Mouse (Mus musculus) telencephalon, adult 2 months (tissue): ENCODE measurements around the gene Ifnar2.

Experiments used
- DNase-seq: peaks from one replicate; pipeline ENCODE4 v3.0.0-alpha.2; 2011; ENCODE audit warnings: low read depth, low spot score

Ifnar2 gene

DNA sequence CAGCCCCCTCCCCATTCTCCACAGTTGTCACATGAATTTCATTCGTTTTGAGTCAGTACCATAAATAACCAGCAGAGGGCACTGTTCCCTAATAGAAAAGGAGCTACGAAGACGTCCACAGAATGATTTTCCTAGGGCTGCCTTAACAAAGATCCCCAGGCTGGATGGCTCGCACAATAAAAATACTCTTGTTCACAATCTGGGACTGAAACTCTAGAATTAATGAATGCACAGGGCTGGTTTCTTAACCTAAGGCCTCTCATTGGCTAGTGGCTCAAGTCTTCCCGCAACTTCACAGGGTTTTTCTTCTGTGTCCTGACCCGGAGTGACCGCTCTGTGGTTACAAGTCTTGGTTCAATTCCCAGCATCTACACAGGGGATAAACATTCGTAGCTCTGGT lies 14.0 kb upstream of the Ifnar2 start:
- DNase-seq = no peak

DNA sequence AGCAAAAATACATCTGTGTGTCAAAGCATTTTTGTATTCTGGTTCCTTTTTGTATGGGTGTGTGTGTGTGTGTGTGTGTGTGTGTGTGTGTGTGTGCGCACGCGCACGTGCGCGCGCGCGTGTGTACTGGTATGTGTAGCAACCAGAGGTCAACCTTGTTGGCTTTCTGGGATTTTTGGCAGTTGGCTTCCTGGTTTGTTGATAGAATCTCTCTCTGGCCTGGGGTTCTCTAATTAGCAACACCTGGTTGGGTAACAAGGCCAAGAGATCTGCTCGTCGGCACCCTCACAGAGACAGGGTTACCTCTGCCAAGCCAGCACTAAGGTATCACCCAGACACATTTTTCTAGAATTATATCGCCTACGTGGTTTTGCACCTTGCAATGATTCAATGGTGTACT lies 13.1 kb upstream of the Ifnar2 start:
- DNase-seq = no peak

DNA sequence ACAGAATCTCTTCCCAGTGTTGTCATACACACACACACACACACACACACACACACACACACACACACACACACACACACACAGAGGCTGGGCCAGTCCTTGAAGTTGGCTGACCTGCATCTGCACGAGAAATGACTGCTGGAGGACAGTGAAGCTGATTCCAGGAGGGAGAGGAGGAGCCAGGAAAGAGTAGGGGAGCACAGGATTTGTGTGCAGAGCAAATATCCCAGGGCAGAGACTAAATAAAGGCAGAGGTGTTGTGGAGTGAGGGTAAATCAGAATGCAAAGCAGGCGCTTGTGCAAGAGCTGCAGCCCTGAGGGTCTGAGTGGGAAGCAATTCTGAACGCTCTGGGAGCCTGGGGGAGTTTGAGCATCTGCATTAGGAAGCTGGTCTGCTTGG lies 12.4 kb upstream of the Ifnar2 start:
- DNase-seq = no peak

DNA sequence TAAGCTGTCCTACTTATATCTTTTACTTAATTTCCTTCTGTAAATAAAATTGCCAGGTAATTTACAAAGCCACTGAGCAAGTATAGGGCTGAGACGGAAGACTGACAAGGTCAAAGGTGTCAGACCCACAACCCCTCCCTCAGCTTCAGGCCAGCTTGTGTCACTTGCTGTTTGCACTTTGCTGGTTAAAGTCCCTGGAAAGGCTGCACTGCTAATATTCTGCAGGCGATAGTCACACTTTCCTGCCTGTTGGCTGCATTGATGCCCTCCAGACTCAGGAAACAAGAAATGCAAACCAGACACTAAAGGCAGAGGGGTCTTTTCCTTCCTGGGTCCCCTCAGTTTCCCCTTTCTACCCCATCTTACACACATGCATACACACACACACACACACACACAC lies 10.6 kb upstream of the Ifnar2 start:
- DNase-seq = no peak

DNA sequence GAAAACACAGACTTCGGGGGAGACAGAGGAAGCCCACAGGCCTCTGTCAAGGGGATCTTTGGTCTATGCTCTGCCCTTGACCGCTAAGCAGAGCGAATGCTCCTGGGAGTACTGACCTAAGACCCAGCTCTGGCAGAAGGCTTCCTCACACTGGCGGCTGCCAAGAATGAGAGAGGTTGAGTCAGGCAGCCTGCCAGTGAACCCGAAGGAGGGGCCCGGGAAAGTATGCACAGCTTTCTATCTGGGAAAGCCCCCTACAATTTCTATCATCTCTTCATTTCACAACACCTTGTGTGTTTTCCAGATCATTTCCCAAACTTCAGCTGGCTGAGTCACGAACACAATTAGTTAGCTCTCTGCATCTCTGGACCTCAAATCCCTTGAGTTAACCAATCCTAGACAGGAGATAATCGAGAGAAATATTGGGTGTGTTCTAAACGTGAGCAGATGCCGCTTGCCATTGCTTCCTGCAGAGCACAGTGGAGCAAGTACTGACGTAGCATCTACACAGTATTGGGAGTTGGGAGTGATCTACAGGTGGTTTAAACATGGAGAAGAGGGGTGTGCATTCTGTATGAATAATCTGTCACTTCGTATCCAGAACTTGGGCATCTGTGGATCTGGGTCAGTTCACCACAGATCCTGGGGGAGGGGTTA lies 9.8 kb upstream of the Ifnar2 start:
- DNase-seq = no peak

DNA sequence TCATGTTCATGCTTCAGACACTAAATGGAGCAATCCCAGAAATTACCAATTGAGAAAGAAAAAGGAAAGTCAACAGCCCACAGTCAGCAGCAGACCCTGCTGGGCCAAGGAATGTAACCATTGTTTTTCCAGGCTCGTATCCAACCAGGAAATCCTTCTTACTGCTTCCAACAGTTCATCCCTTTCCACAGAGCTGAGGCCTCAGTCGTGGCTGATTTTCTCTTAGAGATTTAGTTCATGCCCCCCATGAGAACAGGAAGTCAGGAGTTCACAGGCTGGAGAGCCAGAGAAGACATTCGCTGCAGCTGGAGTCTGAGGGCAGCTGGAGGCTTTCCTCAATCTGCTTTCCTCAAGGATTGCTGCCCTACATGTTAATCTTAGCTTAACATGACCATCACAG lies 9.1 kb upstream of the Ifnar2 start:
- no peak for DNase-seq

DNA sequence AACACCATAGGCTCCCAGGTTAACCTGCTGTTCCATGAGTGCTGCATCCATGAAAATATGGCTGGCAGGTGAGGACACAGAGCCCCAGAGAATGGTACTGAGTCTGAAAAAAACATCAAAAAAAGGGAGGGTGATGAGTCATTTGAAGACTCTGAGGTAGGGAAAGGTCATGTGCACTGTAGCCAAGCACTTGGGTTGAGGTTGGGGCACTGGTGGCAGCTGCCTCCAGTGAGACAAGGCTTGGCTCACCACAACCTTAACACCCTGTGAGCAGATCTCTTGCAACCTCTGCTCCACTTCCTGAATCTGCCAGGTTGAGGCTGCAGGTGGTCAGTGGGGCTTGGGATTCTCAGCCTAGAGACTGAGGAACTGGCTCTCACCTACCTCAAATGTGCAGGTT lies 6.0 kb upstream of the Ifnar2 start:
- DNase-seq = no peak

DNA sequence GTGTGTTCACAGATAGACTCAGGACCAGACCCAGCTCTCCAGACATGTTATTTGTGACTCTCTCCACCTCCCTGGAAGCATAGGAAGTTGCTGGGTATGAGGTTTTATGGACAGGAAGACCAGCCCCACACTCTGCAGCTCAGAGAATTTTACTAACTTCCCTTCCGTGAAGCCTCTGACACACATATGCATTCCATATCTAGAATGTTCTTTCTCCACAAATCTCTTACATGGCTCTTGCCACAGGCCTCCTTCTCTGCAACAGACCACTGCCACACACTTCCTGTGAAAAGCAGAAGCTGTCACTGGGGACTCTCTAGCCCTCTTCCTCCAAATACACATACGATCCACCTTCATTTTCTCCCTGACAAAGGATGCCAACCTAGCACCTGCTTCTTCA lies 5.5 kb upstream of the Ifnar2 start:
- DNase-seq = no peak

DNA sequence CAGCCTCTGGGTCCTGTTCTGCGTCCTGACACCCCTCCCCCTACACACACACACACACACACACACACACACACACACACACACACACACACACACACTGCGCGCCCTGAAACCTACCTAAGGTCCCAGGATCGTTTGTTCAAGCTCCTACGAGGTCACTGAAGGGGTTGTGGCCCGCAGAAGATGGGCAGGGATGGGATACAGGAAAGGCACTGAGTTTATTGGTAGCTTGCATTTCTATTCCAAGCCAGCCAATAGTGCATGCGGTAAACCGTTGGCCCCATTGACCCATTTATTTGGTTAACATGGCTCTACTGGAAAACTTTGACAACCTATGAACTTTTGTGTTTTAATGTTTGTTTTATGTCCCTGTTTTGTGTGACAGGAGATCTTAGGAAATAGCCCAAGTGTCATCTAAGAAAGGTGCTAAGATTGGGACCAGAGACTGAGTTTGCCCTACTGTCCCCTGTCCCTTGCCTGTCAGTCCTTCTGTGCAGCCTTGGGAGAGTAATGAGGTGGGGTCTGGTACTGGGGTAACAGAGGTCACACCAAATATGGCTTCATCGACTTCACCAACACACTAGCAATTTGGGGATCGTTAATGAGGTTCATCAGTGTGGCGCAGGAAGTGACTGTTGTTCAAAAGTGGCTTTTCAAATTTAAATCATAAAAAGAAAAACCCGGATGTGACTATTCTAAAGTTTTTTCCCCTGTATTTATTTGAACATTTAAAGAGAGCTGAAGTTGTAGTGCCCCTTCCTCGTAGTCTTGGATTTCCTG lies 1.1 kb downstream of the Ifnar2 start:
- DNase-seq = no peak

DNA sequence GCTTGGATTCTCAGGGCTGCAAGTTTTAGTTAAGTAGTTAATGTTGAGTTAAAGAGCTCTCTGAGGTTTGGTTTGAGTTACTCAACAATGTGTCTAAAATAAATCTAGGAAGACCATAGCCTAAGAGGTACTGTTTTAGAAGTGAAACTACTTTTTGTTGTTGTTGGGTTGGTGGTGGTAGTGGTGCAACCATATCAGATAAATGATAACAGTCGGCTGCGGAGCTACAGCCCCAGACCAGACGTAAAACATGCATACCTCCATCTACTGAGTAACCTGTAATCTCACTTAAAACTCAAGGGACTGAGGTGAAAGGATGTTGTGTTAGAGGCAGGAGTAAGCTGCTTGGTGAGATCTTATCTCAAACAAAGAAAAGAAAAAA lies 1.7 kb downstream of the Ifnar2 start:
- no peak for DNase-seq

DNA sequence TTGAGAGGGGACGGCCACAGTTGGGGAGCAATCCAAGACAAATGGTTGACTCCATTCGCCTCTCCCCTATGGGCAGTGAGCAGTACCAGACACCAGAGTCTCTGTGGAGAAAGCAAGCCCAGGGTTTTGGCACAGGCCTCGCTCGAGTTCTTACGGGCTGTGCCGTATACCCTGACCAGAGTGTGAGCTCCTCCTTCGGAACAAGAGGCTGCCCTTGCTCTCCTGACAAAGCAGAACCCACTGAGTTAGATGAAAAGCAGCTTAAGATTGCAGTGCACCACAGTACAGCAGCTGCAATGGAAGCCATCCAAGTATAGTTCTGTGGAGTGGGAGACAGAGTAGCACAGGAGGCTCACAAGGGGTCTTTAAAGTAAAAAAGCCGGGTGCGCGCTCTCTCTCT lies 4.1 kb downstream of the Ifnar2 start:
- DNase-seq = no peak

DNA sequence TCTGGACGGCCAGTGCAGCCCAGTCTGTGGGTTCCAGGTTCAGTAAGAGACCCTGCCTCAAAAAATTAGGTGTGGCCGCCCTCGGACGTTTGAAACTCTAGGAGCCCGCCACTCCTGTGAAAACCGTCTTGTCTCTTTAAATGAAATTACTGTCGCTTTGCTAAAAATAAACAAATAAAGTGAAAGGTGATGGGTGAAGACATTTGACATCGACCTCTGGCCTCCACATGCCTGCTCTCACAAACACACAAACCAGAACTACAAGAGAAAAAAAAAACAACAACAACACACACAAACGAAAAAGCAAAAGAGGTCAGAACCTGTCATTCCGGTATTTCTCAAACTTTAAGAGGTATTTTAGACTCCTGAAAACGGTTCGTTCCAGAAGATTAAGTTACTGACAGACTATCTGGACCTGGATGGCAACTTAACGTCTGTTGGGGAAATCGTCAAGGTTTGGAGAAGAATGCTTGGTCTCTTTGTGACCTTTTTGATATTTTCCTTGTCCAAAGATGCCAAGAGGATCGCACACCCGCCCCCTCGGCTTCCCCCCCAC lies 5.9 kb downstream of the Ifnar2 start:
- DNase-seq = no peak

DNA sequence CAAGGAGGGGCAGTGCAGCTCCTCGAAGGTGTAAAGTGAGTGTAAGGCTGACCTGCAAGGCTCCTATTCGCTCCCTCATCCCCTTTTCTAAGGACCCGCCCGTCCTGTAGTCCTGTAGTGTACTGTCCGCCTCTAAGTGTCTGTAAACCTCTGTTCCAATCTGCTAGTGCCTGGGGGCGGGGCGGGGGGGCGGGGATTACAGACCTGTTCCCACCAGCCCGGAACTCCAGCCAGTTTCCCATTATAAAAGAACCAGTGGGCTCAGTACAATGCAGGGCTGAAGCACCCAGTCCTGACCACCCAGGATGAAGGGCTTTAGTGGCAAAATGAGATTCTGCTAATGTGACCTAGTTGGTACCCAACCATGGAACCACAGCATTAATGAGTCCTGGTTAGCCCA lies 6.4 kb downstream of the Ifnar2 start:
- DNase-seq = no peak

DNA sequence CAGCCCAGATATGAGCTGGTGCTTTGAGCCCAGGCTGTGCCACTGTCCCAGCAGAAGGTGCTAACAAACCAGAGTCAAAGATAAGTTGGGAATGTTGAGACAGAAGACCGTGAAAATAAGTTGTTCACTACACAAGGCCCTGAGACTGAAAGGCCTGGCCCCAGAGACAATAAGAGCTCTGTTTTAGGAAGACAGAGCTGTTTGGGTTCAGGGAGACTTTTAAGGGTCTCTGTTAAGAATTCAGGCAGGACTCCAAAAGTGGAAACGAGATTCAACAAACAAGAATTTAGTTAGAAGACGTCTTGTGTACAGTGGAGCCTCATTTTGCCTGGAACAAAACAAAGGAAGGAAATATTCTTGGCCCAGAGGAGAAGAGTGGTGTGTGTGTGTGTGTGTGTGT lies 6.8 kb downstream of the Ifnar2 start:
- DNase-seq = no peak

DNA sequence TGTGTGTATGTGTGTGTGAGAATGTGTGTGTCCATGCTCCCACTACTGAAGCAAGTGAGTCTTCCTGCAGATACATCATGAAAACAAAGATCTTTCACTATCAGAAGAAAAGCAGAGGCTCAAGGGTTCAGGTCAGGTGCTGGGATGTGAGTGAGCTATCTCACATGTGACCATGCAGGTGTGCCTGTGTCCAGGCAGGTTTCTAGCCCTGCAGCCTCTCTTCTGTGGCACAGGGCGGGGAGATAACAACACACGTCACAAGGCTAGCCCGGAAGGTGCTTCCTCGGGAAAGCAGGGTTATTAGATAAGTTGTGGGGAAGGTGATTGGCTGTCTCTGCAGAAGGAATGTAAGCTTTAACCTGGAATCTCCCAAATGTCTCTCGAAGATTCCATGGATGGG lies 7.6 kb downstream of the Ifnar2 start:
- no peak for DNase-seq

DNA sequence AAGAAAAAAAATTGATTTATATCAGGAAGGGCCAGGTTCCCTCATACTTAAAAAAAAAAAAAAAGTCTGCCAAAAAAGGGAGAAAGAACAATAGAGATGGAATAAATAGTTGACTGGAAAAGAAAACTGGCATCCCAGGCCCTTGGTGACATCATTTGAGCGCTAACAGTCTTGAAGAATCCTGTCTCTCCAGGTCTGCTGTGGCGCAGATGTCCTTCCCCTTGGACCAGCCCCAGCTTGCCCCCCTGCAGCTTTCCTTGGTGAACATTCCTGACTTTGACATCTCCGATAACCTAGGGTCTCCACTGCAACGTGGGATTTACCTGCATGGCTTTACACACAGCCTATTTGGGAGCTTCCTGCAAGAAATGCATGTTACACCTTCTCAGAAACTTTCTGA lies 9.0 kb downstream of the Ifnar2 start:
- DNase-seq = no peak

DNA sequence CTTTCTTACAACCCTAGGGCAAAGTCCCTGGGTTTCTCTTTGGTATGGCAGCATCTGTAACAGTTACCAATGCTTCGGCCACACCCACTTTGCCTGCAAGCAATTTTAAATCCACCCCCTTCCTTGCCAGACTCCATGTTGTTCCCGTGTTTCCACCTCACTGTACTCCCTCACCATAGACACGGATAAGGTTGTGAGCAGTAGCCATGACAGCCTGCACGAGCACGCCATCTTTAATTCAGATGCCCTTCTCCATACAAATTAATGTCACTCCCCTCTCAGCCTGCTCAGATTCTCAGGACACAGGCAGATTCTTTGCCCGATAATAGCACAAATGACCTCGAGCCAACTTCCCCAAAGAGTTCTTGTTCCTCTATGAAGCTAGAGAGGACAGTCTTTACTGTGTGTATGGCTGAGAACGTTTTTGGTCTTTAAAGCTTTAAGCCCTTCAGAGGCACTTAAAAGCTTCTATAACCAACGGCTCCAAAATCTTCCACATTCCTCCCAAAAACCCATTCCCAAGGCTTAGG lies 9.7 kb downstream of the Ifnar2 start:
- no peak for DNase-seq

DNA sequence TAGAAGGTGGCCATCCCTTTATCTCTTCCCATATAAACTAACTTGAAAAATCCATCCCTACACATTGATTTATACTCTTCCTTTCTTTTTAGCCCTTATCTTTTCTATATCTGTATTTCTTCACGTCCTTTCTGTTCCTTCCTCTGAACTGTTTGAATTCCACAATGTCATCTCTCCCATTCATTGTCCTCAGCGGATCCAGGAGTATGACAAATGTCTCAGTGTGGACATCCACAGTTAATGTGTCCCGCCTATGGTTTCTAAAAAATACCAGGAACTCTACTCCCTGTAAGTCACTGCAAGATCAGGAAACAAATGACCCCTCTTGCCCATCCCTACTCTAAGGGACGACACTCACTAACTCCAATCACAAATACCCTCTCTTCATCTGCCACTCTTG lies 11.6 kb downstream of the Ifnar2 start:
- DNase-seq = no peak

DNA sequence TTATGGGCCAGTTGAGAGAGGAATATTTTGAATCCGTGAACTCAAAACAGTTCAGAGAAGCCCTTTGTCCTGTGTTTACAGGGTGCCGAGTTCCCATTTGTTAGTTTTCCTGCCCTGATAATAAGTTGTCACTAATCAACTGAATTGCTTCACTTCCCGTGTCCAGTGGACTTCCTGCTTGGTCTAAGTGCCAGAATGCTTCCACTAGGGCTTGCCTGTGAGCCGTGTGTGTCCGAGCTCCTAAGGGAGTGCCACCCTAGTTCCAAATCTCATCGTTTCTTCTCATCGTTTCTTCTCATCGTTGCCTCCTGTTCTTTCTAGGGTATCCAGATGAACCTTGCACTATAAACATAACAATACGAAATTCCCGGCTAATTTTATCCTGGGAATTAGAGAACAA lies 13.0 kb downstream of the Ifnar2 start:
- DNase-seq = no peak

DNA sequence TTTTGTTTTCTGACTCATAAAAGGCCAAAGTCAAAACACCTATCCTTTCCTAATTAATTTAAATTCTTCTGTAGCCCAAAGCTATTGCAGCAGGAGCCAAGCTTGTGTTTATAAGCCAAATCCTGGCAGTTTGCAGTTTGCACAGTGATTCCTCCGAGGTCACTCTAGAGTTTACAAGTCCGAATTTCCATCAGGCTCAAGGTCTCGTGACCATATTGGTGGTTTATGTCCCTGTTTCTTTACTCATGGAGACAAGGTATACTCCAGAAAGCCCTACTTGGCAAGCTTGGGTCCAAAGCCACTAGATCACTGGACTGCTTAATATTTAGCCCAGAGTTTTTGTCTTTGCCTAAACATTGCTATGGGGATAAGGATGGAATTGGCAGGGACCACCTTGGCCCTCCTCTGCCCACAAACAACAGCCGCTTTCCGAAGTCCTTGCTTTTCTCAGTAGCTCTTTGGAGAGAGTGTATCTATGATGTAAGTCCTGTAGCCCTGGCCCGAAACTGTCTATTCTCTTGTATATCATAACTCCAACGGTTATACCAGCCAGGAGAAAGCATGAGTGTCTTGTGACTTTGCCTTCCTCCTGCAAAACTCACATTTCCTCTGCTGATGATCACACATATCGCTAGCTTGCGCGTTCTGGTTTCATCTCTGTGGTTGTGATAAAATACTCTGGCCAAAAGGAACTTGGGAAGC lies 14.0 kb downstream of the Ifnar2 start:
- DNase-seq = no peak

DNA sequence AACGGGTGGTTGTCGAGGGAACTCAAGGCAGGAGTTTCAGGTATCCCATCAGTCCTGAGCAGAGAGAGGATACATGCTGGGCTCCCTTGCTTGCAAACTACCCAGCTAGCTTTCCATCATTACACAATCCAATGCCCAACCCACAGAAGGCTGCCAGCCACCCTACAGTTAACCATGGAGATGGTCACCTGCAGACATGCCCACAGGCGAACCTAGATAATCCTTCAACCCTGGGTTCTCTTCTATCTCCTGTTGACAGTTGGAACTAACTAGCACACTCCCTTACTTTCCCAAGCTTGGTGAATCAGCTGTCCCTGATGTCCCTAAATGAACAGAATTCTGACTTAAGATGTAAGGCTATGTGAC lies 14.5 kb downstream of the Ifnar2 start:
- DNase-seq = no peak

DNA sequence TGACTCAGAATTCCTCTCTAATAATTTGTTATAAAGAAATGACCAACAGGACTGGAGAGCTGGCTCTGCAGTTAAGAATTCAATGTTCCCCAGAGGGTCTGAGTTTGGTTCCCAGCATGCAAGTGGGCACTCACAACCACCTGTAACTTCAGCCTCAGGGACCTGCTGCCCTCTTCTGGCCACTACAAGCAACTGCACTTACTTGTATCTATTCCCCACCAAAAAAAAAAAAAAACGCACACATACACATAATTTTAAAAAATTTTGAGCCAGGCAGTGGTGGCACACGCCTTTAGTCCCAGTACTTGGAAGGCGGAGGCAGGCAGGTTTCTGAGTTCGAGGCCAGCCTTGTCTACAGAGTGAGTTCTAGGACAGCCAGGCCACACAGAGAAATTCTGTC lies 17.5 kb downstream of the Ifnar2 start:
- DNase-seq = no peak

DNA sequence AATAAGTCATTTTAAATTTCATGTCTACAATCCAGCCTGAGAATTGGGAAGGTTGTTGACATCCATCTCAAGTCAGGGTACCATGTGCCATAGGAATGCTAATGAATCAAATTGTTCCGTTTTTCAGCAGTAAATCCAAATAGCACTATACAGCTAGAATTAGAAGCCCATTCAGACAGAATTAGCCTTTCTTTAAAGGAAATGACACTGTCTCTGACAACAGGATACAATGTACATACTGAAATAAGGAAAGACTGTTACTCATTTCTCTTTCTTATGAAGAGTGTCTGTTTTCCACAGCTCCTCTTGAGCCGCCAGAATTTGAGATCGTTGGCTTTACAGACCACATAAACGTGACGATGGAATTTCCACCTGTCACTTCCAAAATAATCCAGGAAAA lies 18.8 kb downstream of the Ifnar2 start, which contains the start of gene Gm21970:
Gm21970 (plus strand) TSS at position 301 of the 400 bp plus-strand sequence.
- no peak for DNase-seq
